In the genomic region with DNA sequence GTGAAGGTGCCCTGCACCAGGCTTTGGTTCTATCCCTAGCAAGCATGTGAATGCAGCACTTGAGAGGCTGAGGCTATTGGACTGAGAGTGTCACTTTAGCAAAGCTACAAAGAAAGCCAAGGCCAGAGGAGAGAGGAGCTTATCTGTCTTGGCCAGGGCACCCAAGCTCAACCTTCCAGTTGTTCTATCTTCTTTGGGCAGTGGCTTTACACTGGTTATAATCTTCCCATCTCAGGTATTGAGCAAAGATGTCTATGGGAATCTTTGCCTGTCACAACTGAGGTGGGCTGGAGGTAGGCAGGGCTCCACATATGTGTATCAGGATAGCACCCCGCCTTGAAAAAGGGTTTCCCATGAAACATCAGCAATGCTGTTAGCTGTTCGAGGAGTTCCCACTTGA, we compare ENCODE assay signal across 36 mouse cellular contexts. TPM values are rescaled to one million over a fixed set of nuclear protein-coding genes. Genes with fewer than 3 reads are reported as not detected.
DNase-seq lines count a peak whose midpoint lies in the region; ATAC-seq lines count a peak whose summit lies in the region.
"Had no signal": no experiment of that assay in that cellular context is flagged by ENCODE, and none has a peak within 500 bp of the region (broad histone marks: within the 10 kb centered on the region; RNA-seq: fewer than 3 reads in every experiment).

No protein-coding gene starts in this region.

- ATAC-seq in common myeloid progenitor, adult 5-6 weeks (replicated peaks; ENCODE audit: low read depth, poor library complexity, severe bottlenecking): peak; percentile 48
- peak; percentile 79 for ATAC-seq in liver, embryonic 13.5 days (ENCODE audit: low read depth)
- peak; percentile 47 for ATAC-seq in liver, embryonic 16.5 days (ENCODE audit: low read depth)
- ATAC-seq in megakaryocyte-erythroid progenitor cell, adult 5-6 weeks (replicated peaks; ENCODE audit: low FRiP score, low TSS enrichment, poor library complexity, severe bottlenecking): peak; percentile 91
- ATAC-seq in forebrain, embryonic 15.5 days (replicated peaks): no peak
- ATAC-seq: forebrain, embryonic 13.5 days; forebrain, postnatal 0 days had no signal

- DNase-seq in liver, embryonic 13.5 days: no peak
- no peak for DNase-seq in spleen, postnatal 10 days (ENCODE audit: low spot score in 2 of 2)
- DNase-seq in kidney, postnatal 36 days: no peak
- DNase-seq: adrenal gland, adult 2 months; adrenal gland, postnatal 14 days; B cell, adult 2 months; cerebellum, adult 11 months; cerebellum, adult 2 months; cerebellum, adult 9-11 months; cerebellum, postnatal 25 days; forebrain, postnatal 0 days; gastrocnemius, adult 2 months; gastrocnemius, postnatal 14 days; heart, adult 11 months had no signal

- H3K4me3 ChIP-seq in liver, embryonic 13.5 days (replicated peaks): no peak overlapping the region
- H3K4me3 ChIP-seq in liver, embryonic 16.5 days (ENCODE audit: low read depth, low read length): no peak overlapping the region
- no peak overlapping the region for H3K4me3 ChIP-seq in forebrain, embryonic 15.5 days
- H3K4me3 ChIP-seq: forebrain, embryonic 10.5 days; forebrain, embryonic 13.5 days; gastrocnemius, adult 2 months; hindbrain, embryonic 12.5 days; hindbrain, embryonic 15.5 days had no signal

- 32% methylated on average over 2 of the region's 2 CpGs for WGBS in liver, embryonic 13.5 days (ENCODE audit: insufficient replicate concordance)
- WGBS in liver, embryonic 16.5 days (ENCODE audit: insufficient replicate concordance): 28% methylated on average over 2 of the region's 2 CpGs
- 84% methylated on average over 2 of the region's 2 CpGs for WGBS in forebrain, embryonic 15.5 days

- H3K4me1 ChIP-seq in liver, embryonic 13.5 days (replicated peaks): peaks cover 21% of the 10 kb centered on the region
- peaks cover 3% of the 10 kb centered on the region; the same call in 1 of the 2 replicates for H3K4me1 ChIP-seq in liver, embryonic 16.5 days (ENCODE audit: control insufficient read depth, low read depth, low read length)
- H3K4me1 ChIP-seq in forebrain, embryonic 15.5 days: no peaks in the 10 kb centered on the region
- H3K4me1 ChIP-seq: forebrain, embryonic 10.5 days; forebrain, embryonic 13.5 days; hindbrain, embryonic 12.5 days had no signal

- no peaks in the 10 kb centered on the region for H3K27me3 ChIP-seq in liver, embryonic 13.5 days
- H3K27me3 ChIP-seq in liver, embryonic 16.5 days (ENCODE audit: control insufficient read depth, insufficient read depth, low read depth, low read length): no peaks in the 10 kb centered on the region
- H3K27me3 ChIP-seq in forebrain, embryonic 15.5 days: no peaks in the 10 kb centered on the region
- H3K27me3 ChIP-seq: forebrain, embryonic 13.5 days; hindbrain, embryonic 15.5 days had no signal

- H3K4me2 ChIP-seq in liver, embryonic 13.5 days: no peak overlapping the region
- no peak overlapping the region for H3K4me2 ChIP-seq in liver, embryonic 16.5 days (ENCODE audit: low read depth, low read length)
- no peak overlapping the region for H3K4me2 ChIP-seq in forebrain, embryonic 15.5 days (replicated peaks)
- H3K4me2 ChIP-seq: forebrain, embryonic 13.5 days; heart, embryonic 11.5 days; hindbrain, embryonic 12.5 days; hindbrain, embryonic 15.5 days had no signal

- H3K9ac ChIP-seq in liver, embryonic 13.5 days: no peak overlapping the region
- H3K9ac ChIP-seq in liver, embryonic 16.5 days (ENCODE audit: low read depth, low read length): no peak overlapping the region
- no peak overlapping the region for H3K9ac ChIP-seq in forebrain, embryonic 15.5 days (replicated peaks)
- H3K9ac ChIP-seq: forebrain, embryonic 13.5 days; forebrain, postnatal 0 days; hindbrain, embryonic 12.5 days; hindbrain, embryonic 15.5 days had no signal

- no peaks in the 10 kb centered on the region for H3K36me3 ChIP-seq in liver, embryonic 13.5 days
- H3K36me3 ChIP-seq in liver, embryonic 16.5 days (ENCODE audit: control insufficient read depth, insufficient read depth): no peaks in the 10 kb centered on the region
- no peaks in the 10 kb centered on the region for H3K36me3 ChIP-seq in forebrain, embryonic 15.5 days
- H3K36me3 ChIP-seq: forebrain, embryonic 10.5 days; G1E; hindbrain, embryonic 12.5 days; hindbrain, embryonic 15.5 days had no signal

- H3K27ac ChIP-seq in liver, embryonic 13.5 days: no peak overlapping the region
- H3K27ac ChIP-seq in liver, embryonic 16.5 days (ENCODE audit: low read length): no peak overlapping the region
- H3K27ac ChIP-seq in forebrain, embryonic 15.5 days (replicated peaks): no peak overlapping the region
- H3K27ac ChIP-seq: forebrain, embryonic 10.5 days; forebrain, embryonic 13.5 days; gastrocnemius, adult 2 months; hindbrain, embryonic 12.5 days; hindbrain, embryonic 15.5 days had no signal

- no peaks in the 10 kb centered on the region for H3K9me3 ChIP-seq in liver, embryonic 13.5 days (replicated peaks)
- H3K9me3 ChIP-seq in liver, embryonic 16.5 days (replicated peaks; ENCODE audit: control insufficient read depth, low read length): no peaks in the 10 kb centered on the region
- no peaks in the 10 kb centered on the region for H3K9me3 ChIP-seq in forebrain, embryonic 15.5 days
- H3K9me3 ChIP-seq: forebrain, embryonic 13.5 days; hindbrain, embryonic 12.5 days; hindbrain, embryonic 15.5 days had no signal

RNA-seq across cellular contexts. Expression of a gene that starts 4.7 kb away (rescaled TPM):
- total RNA-seq in common myeloid progenitor, adult 5-6 weeks (2017): 2.9 and 4.8 TPM in 2 replicates
- polyA plus RNA-seq in liver, embryonic 13.5 days (2015; fragmentation: Nextera tagmentation; extraction: Ambion mirVana): 0.12 and 0.14 TPM in 2 replicates
- 0.08 and 0.32 TPM in 2 replicates for polyA plus RNA-seq in liver, embryonic 16.5 days (2015; fragmentation: Nextera tagmentation; extraction: Ambion mirVana)
- total RNA-seq in megakaryocyte-erythroid progenitor cell, adult 5-6 weeks (2014; fragmentation: Nextera tagmentation): 3.3 TPM in 1 of 2 replicates, not detected in the other
- 1.6 and 4.2 TPM in 2 replicates for total RNA-seq in megakaryocyte-erythroid progenitor cell, adult 5-6 weeks (2017)
- 1.2 and 1.3 TPM in 2 replicates for polyA plus RNA-seq in forebrain, embryonic 15.5 days (2015; fragmentation: Nextera tagmentation; extraction: Ambion mirVana)

RNA-seq across cellular contexts. Expression of a gene that starts 6.4 kb away (rescaled TPM):
- total RNA-seq in common myeloid progenitor, adult 5-6 weeks (2017): 3.1 and 5.3 TPM in 2 replicates
- 2.4 and 2.7 TPM in 2 replicates for polyA plus RNA-seq in liver, embryonic 13.5 days (2015; fragmentation: Nextera tagmentation; extraction: Ambion mirVana)
- 2.0 and 2.7 TPM in 2 replicates for polyA plus RNA-seq in liver, embryonic 16.5 days (2015; fragmentation: Nextera tagmentation; extraction: Ambion mirVana)
- total RNA-seq in megakaryocyte-erythroid progenitor cell, adult 5-6 weeks (2014; fragmentation: Nextera tagmentation): 10.2 and 11.9 TPM in 2 replicates
- total RNA-seq in megakaryocyte-erythroid progenitor cell, adult 5-6 weeks (2017): 2.1 and 3.7 TPM in 2 replicates
- 9.1 and 9.5 TPM in 2 replicates for polyA plus RNA-seq in forebrain, embryonic 15.5 days (2015; fragmentation: Nextera tagmentation; extraction: Ambion mirVana)

RNA-seq across cellular contexts. Expression of a gene that starts 15.4 kb away (rescaled TPM):
- total RNA-seq in common myeloid progenitor, adult 5-6 weeks (2017): not detected in 2 replicates
- polyA plus RNA-seq in liver, embryonic 13.5 days (2015; fragmentation: Nextera tagmentation; extraction: Ambion mirVana): not detected in 2 replicates
- polyA plus RNA-seq in liver, embryonic 16.5 days (2015; fragmentation: Nextera tagmentation; extraction: Ambion mirVana): 0.15 TPM in 1 of 2 replicates, not detected in the other
- not detected in 2 replicates for total RNA-seq in megakaryocyte-erythroid progenitor cell, adult 5-6 weeks (2014; fragmentation: Nextera tagmentation)
- not detected in 2 replicates for total RNA-seq in megakaryocyte-erythroid progenitor cell, adult 5-6 weeks (2017)
- polyA plus RNA-seq in forebrain, embryonic 15.5 days (2015; fragmentation: Nextera tagmentation; extraction: Ambion mirVana): not detected in 2 replicates
- total RNA-seq: adrenal gland, adult 2 months; adrenal gland, postnatal 14 days; adrenal gland, postnatal 4 days; CH12.LX; G1E; gastrocnemius, adult 2 months; gastrocnemius, postnatal 14 days; gastrocnemius, postnatal 4 days; heart, adult 8-10 months; heart, postnatal 25 days; hematopoietic stem cell, adult 5-6 weeks had no signal
- polyA plus RNA-seq: cortical plate, adult 2 months; embryonic facial prominence, embryonic 11.5 days; embryonic facial prominence, embryonic 14.5 days; forebrain, embryonic 10.5 days; forebrain, embryonic 13.5 days; forebrain, postnatal 0 days; frontal cortex, adult 2 months; G1E; heart, embryonic 11.5 days; heart, embryonic 14.5 days; heart, postnatal 0 days; hindbrain, embryonic 12.5 days had no signal

RNA-seq across cellular contexts. Expression of a gene that starts 17.9 kb away (rescaled TPM):
- 5.5 and 7.5 TPM in 2 replicates for total RNA-seq in common myeloid progenitor, adult 5-6 weeks (2017)
- 0.72 and 1.1 TPM in 2 replicates for polyA plus RNA-seq in liver, embryonic 13.5 days (2015; fragmentation: Nextera tagmentation; extraction: Ambion mirVana)
- 0.87 and 1.0 TPM in 2 replicates for polyA plus RNA-seq in liver, embryonic 16.5 days (2015; fragmentation: Nextera tagmentation; extraction: Ambion mirVana)
- 16.0 and 24.2 TPM in 2 replicates for total RNA-seq in megakaryocyte-erythroid progenitor cell, adult 5-6 weeks (2014; fragmentation: Nextera tagmentation)
- total RNA-seq in megakaryocyte-erythroid progenitor cell, adult 5-6 weeks (2017): 4.5 TPM in 2 replicates
- polyA plus RNA-seq in forebrain, embryonic 15.5 days (2015; fragmentation: Nextera tagmentation; extraction: Ambion mirVana): 0.41 and 0.68 TPM in 2 replicates
- total RNA-seq: G1E had no signal
- polyA plus RNA-seq: G1E had no signal

RNA-seq across cellular contexts. Expression of a gene that starts 39.0 kb away (rescaled TPM):
- total RNA-seq in common myeloid progenitor, adult 5-6 weeks (2017): not detected in 2 replicates
- 0.06 and 0.27 TPM in 2 replicates for polyA plus RNA-seq in liver, embryonic 13.5 days (2015; fragmentation: Nextera tagmentation; extraction: Ambion mirVana)
- polyA plus RNA-seq in liver, embryonic 16.5 days (2015; fragmentation: Nextera tagmentation; extraction: Ambion mirVana): 0.15 TPM in 1 of 2 replicates, not detected in the other
- not detected in 2 replicates for total RNA-seq in megakaryocyte-erythroid progenitor cell, adult 5-6 weeks (2014; fragmentation: Nextera tagmentation)
- total RNA-seq in megakaryocyte-erythroid progenitor cell, adult 5-6 weeks (2017): 0.30 TPM in 1 of 2 replicates, not detected in the other
- polyA plus RNA-seq in forebrain, embryonic 15.5 days (2015; fragmentation: Nextera tagmentation; extraction: Ambion mirVana): 0.94 and 2.6 TPM in 2 replicates
- total RNA-seq: G1E; hematopoietic stem cell, adult 5-6 weeks had no signal
